Mouse (Mus musculus): ENCODE results near the gene Oxt.

Oxt gene

GRCm38 (mm10) chr2:130578148-130578547 lies 2.2 kb downstream of the Oxt start:
- DNase-seq (ENCODE audit: low read depth, low spot score) = peak; percentile 28

- DNase-seq (ENCODE audit: low read depth, low spot score) = no peak
These were observed 3.8 kb downstream of the Oxt start for GRCm38 (mm10) chr2:130579791-130580190.

GRCm38 (mm10) chr2:130581201-130581600 lies 5.2 kb downstream of the Oxt start:
- no peak for DNase-seq (ENCODE audit: low read depth, low spot score)

- DNase-seq (ENCODE audit: low read depth, low spot score) = no peak
These were observed 6.6 kb downstream of the Oxt start, which contains the start of gene Avp for GRCm38 (mm10) chr2:130582552-130582951. Avp (minus strand) TSS chr2:130582554.

- DNase-seq (ENCODE audit: low read depth, low spot score) = no peak
These were observed 8.1 kb downstream of the Oxt start for GRCm38 (mm10) chr2:130583902-130584560.

- DNase-seq (ENCODE audit: low read depth, low spot score) = no peak
These were observed 10.0 kb downstream of the Oxt start for GRCm38 (mm10) chr2:130586016-130586415.

GRCm38 (mm10) chr2:130588373-130588772 lies 12.4 kb downstream of the Oxt start:
- no peak for DNase-seq (ENCODE audit: low read depth, low spot score)

GRCm38 (mm10) chr2:130589157-130589556 lies 13.2 kb downstream of the Oxt start:
- DNase-seq (ENCODE audit: low read depth, low spot score) = no peak

GRCm38 (mm10) chr2:130589761-130590160 lies 13.8 kb downstream of the Oxt start:
- no peak for DNase-seq (ENCODE audit: low read depth, low spot score)

- DNase-seq (ENCODE audit: low read depth, low spot score) = no peak
These were observed 15.0 kb downstream of the Oxt start for GRCm38 (mm10) chr2:130591016-130591415.

GRCm38 (mm10) chr2:130595596-130595995 lies 19.6 kb downstream of the Oxt start:
- no peak for DNase-seq (ENCODE audit: low read depth, low spot score)

- DNase-seq (ENCODE audit: low read depth, low spot score) = no peak
These were observed 21.6 kb downstream of the Oxt start for GRCm38 (mm10) chr2:130597601-130598010.

- DNase-seq (ENCODE audit: low read depth, low spot score) = no peak
These were observed 22.4 kb downstream of the Oxt start for GRCm38 (mm10) chr2:130598399-130598798.

GRCm38 (mm10) chr2:130602195-130602594 lies 26.2 kb downstream of the Oxt start:
- DNase-seq (ENCODE audit: low read depth, low spot score) = no peak

- no peak for DNase-seq (ENCODE audit: low read depth, low spot score)
These were observed 37.1 kb downstream of the Oxt start for GRCm38 (mm10) chr2:130613091-130613490.

- DNase-seq (ENCODE audit: low read depth, low spot score) = no peak
These were observed 43.0 kb downstream of the Oxt start for GRCm38 (mm10) chr2:130618972-130619371.
